Mouse (Mus musculus) spleen, adult 10 weeks (tissue): ENCODE results near the gene Gm5926. TPM values are rescaled to one million over a fixed set of nuclear protein-coding genes. Genes with fewer than 3 reads are reported as not detected.

Experiments used
- polyA plus RNA-seq: library from polyadenylated mRNA; stranded (reverse); fragments of 350-450 nt; fragmentation: Illumina TruSeq; extraction: RNeasy Lipid Tissue Mini Kit (QIAGEN cat#74804); gene quantifications from one replicate; pipeline ENCODE4 v1.2.3, GENCODE M21; 2015; ENCODE audit warnings: low replicate concordance; ENCODE audit not compliant: insufficient read depth

Gene Gm5926
- not detected for polyA plus RNA-seq

GRCm38 (mm10) chrX:32650416-32650815 is at the start of gene Gm5926:
Gene Gm5926, plus strand, starts transcription at chrX:32650716.

Other genes with a start within 250 kb of the Gm5926 start
- gene Btbd35f1, start 90.7 kb upstream of the Gm5926 start, polyA plus RNA-seq, result not detected
- not detected for gene Btbd35f21, start 75.4 kb downstream of the Gm5926 start, polyA plus RNA-seq
- not detected for gene Btbd35f30, start 243.9 kb downstream of the Gm5926 start, polyA plus RNA-seq